Mouse (Mus musculus) heart, postnatal 14 days (tissue): ENCODE measurements around the gene Dock8. TPM values are rescaled to one million over a fixed set of nuclear protein-coding genes. Genes with fewer than 3 reads are reported as not detected.

Experiments
- DNase-seq, 2 experiments: peaks; one replicate each; pipeline ENCODE4 v3.0.0; 2021 to 2022
- intact Hi-C: fragments of 180-260 bp; cut with DNase I; formaldehyde crosslinking; loops from one replicate; pipeline ENCODE4 v1.15.1; 2025
- total RNA-seq, 2 experiments: library from RNA; stranded (reverse); gene quantifications; 2 replicates each; pipeline ENCODE4 v1.2.3; 2021

Dock8 gene
- total RNA-seq, 2 experiments from 2014 or later = 16.0 to 19.8 TPM

- intact Hi-C loops = no loop called here
Observed at GRCm38 (mm10) chr19:25056224-25056623, 56.9 kb downstream of the Dock8 start.

GRCm38 (mm10) chr19:25057826-25058225 is 58.5 kb downstream of the Dock8 start:
- no peak for DNase-seq
- intact Hi-C loops = no loop called here

More at GRCm38 (mm10) chr19:25056224-25056623, 56.9 kb downstream of the Dock8 start:
- no peak for DNase-seq

- intact Hi-C loops = no loop called here
- no peak for DNase-seq
Observed at GRCm38 (mm10) chr19:25059847-25060364, 60.6 kb downstream of the Dock8 start.

- intact Hi-C loops = no loop called here
- peak; percentile 41 to 54 for DNase-seq
Observed at GRCm38 (mm10) chr19:25060375-25060774, 61.0 kb downstream of the Dock8 start.

GRCm38 (mm10) chr19:25062188-25062856 is 63.0 kb downstream of the Dock8 start:
- no peak for DNase-seq
- intact Hi-C loops = no loop called here

GRCm38 (mm10) chr19:25062857-25063240 is 63.5 kb downstream of the Dock8 start:
- no peak for DNase-seq
- intact Hi-C loops = no loop called here

GRCm38 (mm10) chr19:25066229-25066628 is 66.9 kb downstream of the Dock8 start:
- intact Hi-C loops = no loop called here
- no peak for DNase-seq

GRCm38 (mm10) chr19:25068518-25068917 is 69.2 kb downstream of the Dock8 start:
- no peak for DNase-seq
- intact Hi-C loops = no loop called here

GRCm38 (mm10) chr19:25072521-25072920 is 73.2 kb downstream of the Dock8 start:
- no peak for DNase-seq
- intact Hi-C loops = no loop called here

GRCm38 (mm10) chr19:25074741-25075140 is 75.4 kb downstream of the Dock8 start:
- DNase-seq = peak in 1 of 2 experiments; percentile 22

GRCm38 (mm10) chr19:25077636-25078035 is 78.3 kb downstream of the Dock8 start:
- DNase-seq = no peak
- intact Hi-C loops = no loop called here

More at GRCm38 (mm10) chr19:25074741-25075140, 75.4 kb downstream of the Dock8 start:
- intact Hi-C loops = no loop called here

GRCm38 (mm10) chr19:25078130-25078529 is 78.8 kb downstream of the Dock8 start:
- intact Hi-C loops = no loop called here

GRCm38 (mm10) chr19:25080166-25080565 is 80.8 kb downstream of the Dock8 start:
- no peak for DNase-seq
- intact Hi-C loops = no loop called here

More at GRCm38 (mm10) chr19:25078130-25078529, 78.8 kb downstream of the Dock8 start:
- no peak for DNase-seq

- no peak for DNase-seq
- intact Hi-C loops = no loop called here
Observed at GRCm38 (mm10) chr19:25082839-25083238, 83.5 kb downstream of the Dock8 start.

GRCm38 (mm10) chr19:25087181-25087580 is 87.8 kb downstream of the Dock8 start:
- no peak for DNase-seq
- intact Hi-C loops = no loop called here

- intact Hi-C loops = no loop called here
- DNase-seq = no peak
Observed at GRCm38 (mm10) chr19:25089746-25090145, 90.4 kb downstream of the Dock8 start.

- intact Hi-C loops = no loop called here
- no peak for DNase-seq
Observed at GRCm38 (mm10) chr19:25095135-25095534, 95.8 kb downstream of the Dock8 start.

GRCm38 (mm10) chr19:25096316-25096715 is 97.0 kb downstream of the Dock8 start:
- no peak for DNase-seq

GRCm38 (mm10) chr19:25096986-25097385 is 97.7 kb downstream of the Dock8 start:
- intact Hi-C loops = no loop called here
- peak in 1 of 2 experiments; percentile 42 for DNase-seq

More at GRCm38 (mm10) chr19:25096316-25096715, 97.0 kb downstream of the Dock8 start:
- intact Hi-C loops = no loop called here

GRCm38 (mm10) chr19:25097506-25097905 is 98.2 kb downstream of the Dock8 start:
- intact Hi-C loops = no loop called here

GRCm38 (mm10) chr19:25097951-25098350 is 98.6 kb downstream of the Dock8 start:
- no peak for DNase-seq
- intact Hi-C loops = no loop called here

More at GRCm38 (mm10) chr19:25097506-25097905, 98.2 kb downstream of the Dock8 start:
- DNase-seq = no peak

GRCm38 (mm10) chr19:25098941-25099340 is 99.6 kb downstream of the Dock8 start:
- intact Hi-C loops = no loop called here
- DNase-seq = no peak
